Mouse (Mus musculus) heart, embryonic 16.5 days (tissue): ENCODE results near the gene Hist1h3g. TPM values are rescaled to one million over a fixed set of nuclear protein-coding genes. Genes with fewer than 3 reads are reported as not detected.
"Not testable (repeated sequence)": the region's sequence is repeated elsewhere in the genome, so short reads cannot be mapped to it uniquely, and the experiment has no call there.

Experiments
- ATAC-seq: fragments of 200-750 bp; cut with Nextera tagmentation; replicated peaks from 2 replicates; pipeline ENCODE4 v1.8.0; 2017; ENCODE audit warnings: moderate number of reproducible peaks; ENCODE audit not compliant: insufficient read depth, low FRiP score; ENCODE audit errors: extremely low read depth
- H3K27ac ChIP-seq: fragments of 300-500 bp; sonication (generic); 2 replicates; pipeline ENCODE4 v1.5.1; 2014; ENCODE audit warnings: mild to moderate bottlenecking, low read length, control low read depth, moderate library complexity
- H3K27me3 ChIP-seq: fragments of 300-500 bp; sonication (generic); 2 replicates; pipeline ENCODE4 v1.6.1; 2014; ENCODE audit warnings: low read length, mixed read lengths; ENCODE audit not compliant: control insufficient read depth, insufficient read depth
- H3K36me3 ChIP-seq: fragments of 300-500 bp; sonication (generic); 2 replicates; pipeline ENCODE4 v1.6.1; 2014; ENCODE audit not compliant: control insufficient read depth, insufficient read depth
- H3K4me1 ChIP-seq: fragments of 300-500 bp; sonication (generic); 2 replicates; pipeline ENCODE4 v1.6.1; 2014; ENCODE audit warnings: low read length, mixed read lengths; ENCODE audit not compliant: control insufficient read depth, insufficient read depth
- H3K4me2 ChIP-seq: fragments of 300-500 bp; sonication (generic); 2 replicates; pipeline ENCODE4 v1.6.1; 2014; ENCODE audit warnings: low read depth, mild to moderate bottlenecking, control low read depth, low read length
- H3K4me3 ChIP-seq: fragments of 300-500 bp; sonication (generic); 2 replicates; pipeline ENCODE4 v1.5.1; 2014; ENCODE audit warnings: mild to moderate bottlenecking, control low read depth, low read length
- H3K9ac ChIP-seq: fragments of 300-500 bp; sonication (generic); 2 replicates; pipeline ENCODE4 v1.6.1; 2014; ENCODE audit warnings: low read length, control low read depth
- H3K9me3 ChIP-seq: fragments of 300-500 bp; sonication (generic); replicated peaks from 2 replicates; pipeline ENCODE4 v1.6.1; 2016; ENCODE audit warnings: low read length; ENCODE audit not compliant: control insufficient read depth
- WGBS: fragments of 180-500 bp; shearing (Covaris S2); extraction: QIAGEN DNeasy Blood & Tissue Kit; methylation state at CpG from one replicate; pipeline ENCODE4 v1.1.7; 2014; 5-methylcytosine and 5-hydroxymethylcytosine counted together
- polyA plus RNA-seq: library from polyadenylated mRNA; unstranded; fragments of >200 nt; fragmentation: Nextera tagmentation; extraction: Ambion mirVana; gene quantifications from 2 replicates; pipeline ENCODE4 v1.2.1, GENCODE M21; 2015

The Hist1h3g gene
- polyA plus RNA-seq, 1 experiment from 2014 or later: 2.2 TPM

GRCm38 (mm10) chr13:23538249-23538648 is 3.0 kb downstream of the Hist1h3g start:
- no peak for ATAC-seq
- no peaks in the 10 kb centered on the region for H3K36me3 ChIP-seq
- H3K4me3 ChIP-seq: no peak overlapping the region
- no peak overlapping the region for H3K4me2 ChIP-seq
- H3K9me3 ChIP-seq: no peaks in the 10 kb centered on the region
- H3K9ac ChIP-seq: no peak overlapping the region
- WGBS: 79% methylated on average over 5 of the region's 5 CpGs
- no peak overlapping the region for H3K27ac ChIP-seq
- H3K27me3 ChIP-seq: no peaks in the 10 kb centered on the region
- H3K4me1 ChIP-seq: peaks cover 23% of the 10 kb centered on the region

DNA sequence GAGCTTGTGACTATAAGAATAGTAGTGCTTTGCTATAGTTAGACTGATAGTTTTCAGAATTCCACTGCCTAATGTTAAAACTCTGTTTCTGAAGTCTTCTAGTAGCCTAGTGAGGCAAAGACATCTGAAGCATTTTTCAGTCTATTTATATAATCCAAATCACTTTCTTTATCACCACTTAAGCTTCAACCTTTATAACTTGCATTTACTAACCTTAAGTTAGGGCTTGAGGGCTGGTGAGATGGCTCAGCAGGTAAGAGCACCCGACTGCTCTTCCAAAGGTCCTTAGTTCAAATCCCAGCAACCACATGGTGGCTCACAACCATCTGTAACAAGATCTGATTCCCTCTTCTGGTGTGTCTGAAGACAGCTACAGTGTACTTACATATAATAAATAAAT is 4.6 kb downstream of the Hist1h3g start:
- H3K4me3 ChIP-seq, ATAC-seq, H3K4me2 ChIP-seq, H3K27me3 ChIP-seq, H3K36me3 ChIP-seq, H3K9me3 ChIP-seq, H3K9ac ChIP-seq, H3K27ac ChIP-seq: not testable (repeated sequence)
- H3K4me1 ChIP-seq: peaks cover 15% of the 10 kb centered on the region
- 56% methylated on average over 1 of the region's 1 CpGs for WGBS

DNA sequence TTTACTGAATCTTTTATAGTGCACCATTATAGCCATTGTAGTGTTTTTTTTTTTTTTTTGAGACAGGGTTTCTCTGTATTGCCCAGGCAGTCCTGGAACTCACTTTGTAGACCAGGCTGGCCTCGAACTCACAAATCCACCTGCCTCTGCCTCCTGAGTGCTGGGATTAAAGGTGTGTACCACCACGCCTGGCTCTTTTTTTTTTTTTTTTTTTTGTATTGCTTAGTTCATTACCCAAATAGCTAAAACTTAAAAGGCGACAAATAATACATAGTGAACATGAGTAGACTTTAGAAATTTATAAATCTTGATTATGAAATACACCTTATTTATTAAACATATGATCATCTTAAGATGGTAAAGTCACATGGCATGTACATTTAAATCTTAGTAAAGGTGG is 6.3 kb downstream of the Hist1h3g start:
- H3K9ac ChIP-seq: no peak overlapping the region
- H3K27me3 ChIP-seq: no peaks in the 10 kb centered on the region
- H3K27ac ChIP-seq: no peak overlapping the region
- H3K4me1 ChIP-seq: peaks cover 11% of the 10 kb centered on the region
- 79% methylated on average over 3 of the region's 3 CpGs for WGBS
- no peaks in the 10 kb centered on the region for H3K36me3 ChIP-seq
- H3K4me2 ChIP-seq: no peak overlapping the region
- no peaks in the 10 kb centered on the region for H3K9me3 ChIP-seq
- ATAC-seq: no peak
- no peak overlapping the region for H3K4me3 ChIP-seq

GRCm38 (mm10) chr13:23542225-23542980 is 7.2 kb downstream of the Hist1h3g start:
- ATAC-seq, H3K4me1 ChIP-seq, H3K27me3 ChIP-seq, H3K9me3 ChIP-seq, H3K36me3 ChIP-seq: not testable (repeated sequence)
- Histone ChIP-seq H3K27ac (peak overlapping the region; percentile 91), H3K9ac (peak overlapping the region; percentile 72), H3K4me3 (peak overlapping the region; percentile 63), H3K4me2 (peak overlapping the region; percentile 87)
- 11% methylated on average over 3 of the region's 3 CpGs for WGBS

- H3K4me1 ChIP-seq, H3K36me3 ChIP-seq, H3K9me3 ChIP-seq, H3K27me3 ChIP-seq: not testable (repeated sequence)
- H3K4me2 ChIP-seq: peak within 1 kb of the TSS; percentile 87
- ATAC-seq: peak; percentile 90
- WGBS: under 1% methylated on average over 29 of the region's 42 CpGs
- peak within 1 kb of the TSS; percentile 72 for H3K9ac ChIP-seq
- H3K4me3 ChIP-seq: peak within 1 kb of the TSS; percentile 63
- H3K27ac ChIP-seq: peak within 1 kb of the TSS; percentile 92
Measured at GRCm38 (mm10) chr13:23542999-23543607, 7.9 kb downstream of the Hist1h3g start, which contains the start of gene Hist1h2bh. TSS of gene Hist1h2bh (minus strand) at chr13:23543392.

- WGBS: under 1% methylated on average over 25 of the region's 45 CpGs
- no peaks in the 10 kb centered on the region for H3K36me3 ChIP-seq
- H3K9ac ChIP-seq: peak within 1 kb of the TSS; percentile 75
- H3K27ac ChIP-seq: peak within 1 kb of the TSS; percentile 92
- H3K4me2 ChIP-seq: peak within 1 kb of the TSS; percentile 87
- ATAC-seq: peak; percentile 92
- no peaks in the 10 kb centered on the region for H3K27me3 ChIP-seq
- H3K9me3 ChIP-seq: no peaks in the 10 kb centered on the region
- peak within 1 kb of the TSS; percentile 63 for H3K4me3 ChIP-seq
- H3K4me1 ChIP-seq: peaks cover 4% of the 10 kb centered on the region
Measured at GRCm38 (mm10) chr13:23543965-23544786, 9.0 kb downstream of the Hist1h3g start, which contains the start of gene Hist1h3f. TSS of gene Hist1h3f (plus strand) at chr13:23544052.

GRCm38 (mm10) chr13:23544787-23545120 is 9.5 kb downstream of the Hist1h3g start:
- H3K9me3 ChIP-seq, H3K36me3 ChIP-seq, H3K27me3 ChIP-seq, ATAC-seq, H3K4me1 ChIP-seq: not testable (repeated sequence)
- Histone ChIP-seq H3K9ac (peak overlapping the region; percentile 75; the same call in 1 of the 2 replicates), H3K27ac (peak overlapping the region; percentile 92), H3K4me3 (peak overlapping the region; percentile 59), H3K4me2 (peak overlapping the region; percentile 55)
- 0% methylated on average over 13 of the region's 14 CpGs for WGBS

DNA sequence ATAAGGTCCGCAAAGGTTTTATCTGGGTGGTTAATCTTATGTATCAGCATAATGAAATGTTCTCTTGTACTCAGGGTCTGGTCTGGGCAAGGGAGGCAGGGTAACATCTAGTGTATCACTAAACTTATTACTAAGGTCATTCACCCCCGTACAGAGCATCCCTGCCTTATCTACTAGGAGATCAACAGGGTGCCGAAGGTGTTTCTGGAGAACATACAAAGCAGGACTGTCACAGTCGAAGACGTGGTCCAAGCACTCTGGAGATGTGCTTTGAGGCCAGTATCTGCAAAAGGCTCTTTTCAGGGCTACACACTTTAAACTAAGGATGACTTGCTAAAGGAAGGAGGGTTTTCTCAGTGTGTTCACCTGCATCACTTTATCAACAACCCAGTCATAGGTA is 11.5 kb downstream of the Hist1h3g start:
- Histone ChIP-seq H3K4me1 (peaks cover 8% of the 10 kb centered on the region), H3K27ac (no peak overlapping the region), H3K4me3 (no peak overlapping the region), H3K9ac (no peak overlapping the region), H3K9me3 (no peaks in the 10 kb centered on the region), H3K36me3 (no peaks in the 10 kb centered on the region), H3K27me3 (no peaks in the 10 kb centered on the region), H3K4me2 (no peak overlapping the region)
- 69% methylated on average over 5 of the region's 5 CpGs for WGBS
- ATAC-seq: no peak

- H3K9me3 ChIP-seq: no peaks in the 10 kb centered on the region
- H3K9ac ChIP-seq: peak overlapping the region; percentile 73
- H3K36me3 ChIP-seq: no peaks in the 10 kb centered on the region
- H3K27ac ChIP-seq: peak overlapping the region; percentile 89
- H3K4me1 ChIP-seq: peaks cover 10% of the 10 kb centered on the region
- ATAC-seq: no peak
- H3K4me2 ChIP-seq: peak overlapping the region; percentile 70
- no peaks in the 10 kb centered on the region for H3K27me3 ChIP-seq
- 9% methylated on average over 3 of the region's 3 CpGs for WGBS
- H3K4me3 ChIP-seq: peak overlapping the region; percentile 56
Measured at GRCm38 (mm10) chr13:23550761-23551145, 15.5 kb downstream of the Hist1h3g start.
